Mouse (Mus musculus) heart, postnatal 36 days (tissue): ENCODE measurements at regions not wholly inside any gene's neighbourhood (a gene's known extent, or its start where the extent isn't known, plus 50 kb on each side); places are given as distances from the start of the nearest gene placed in this dataset.
A peak's percentile ranks its signal among the peaks of the same experiment; 100 is the strongest.

Source experiments
- DNase-seq, 2 experiments: peaks; one replicate each; pipeline ENCODE4 v3.0.0; 2021 to 2022
- intact Hi-C: fragments of 180-260 bp; cut with DNase I; formaldehyde crosslinking; loops from one replicate; pipeline ENCODE4 v1.15.1; 2025

DNA sequence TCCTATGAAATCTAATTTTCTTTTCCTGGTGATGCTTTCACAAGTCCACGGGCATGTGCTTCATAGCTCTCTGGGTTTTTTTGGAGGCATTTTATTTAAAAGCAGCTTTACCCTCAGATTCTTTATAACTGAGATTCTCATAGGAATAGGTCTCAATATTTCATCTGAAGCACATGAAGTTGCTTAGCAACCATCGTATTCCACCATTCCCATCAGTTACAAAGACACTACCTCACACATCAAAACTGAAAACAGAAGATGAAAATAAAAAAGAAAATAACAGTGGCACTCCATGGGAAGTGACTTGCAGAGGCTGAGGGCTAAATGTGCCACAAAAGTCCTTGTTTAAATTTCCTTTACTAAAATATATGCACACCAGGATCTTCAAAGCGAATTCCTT lies 384.0 kb upstream of the 1700015G11Rik start:
- no peak for DNase-seq
- intact Hi-C loops, result no loop called here

DNA sequence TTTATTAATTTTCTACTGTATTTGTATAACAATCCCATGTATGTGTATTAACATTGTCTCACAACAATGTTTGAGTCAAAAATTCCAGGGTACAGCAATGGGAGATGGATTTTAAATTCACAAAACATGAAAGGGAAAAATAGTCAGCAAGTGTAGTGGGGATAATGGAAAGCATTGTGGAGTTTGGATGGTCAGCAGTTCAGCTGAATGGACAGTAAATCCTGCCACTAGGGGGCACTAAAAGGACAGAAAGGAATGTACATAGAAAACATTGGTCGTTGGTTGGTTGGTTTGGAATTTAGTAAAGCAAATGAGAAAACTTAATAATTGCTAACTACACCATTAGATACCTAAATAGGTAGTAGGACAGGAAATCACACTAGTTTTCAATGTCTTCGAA lies 376.3 kb upstream of the 1700015G11Rik start:
- DNase-seq, result peak in 1 of 2 experiments; percentile 2
- intact Hi-C loops, result no loop called here
